Mouse (Mus musculus) large intestine, adult 2 months (tissue): ENCODE data around the gene Atp2b4. TPM values are rescaled to one million over a fixed set of nuclear protein-coding genes. Genes with fewer than 3 reads are reported as not detected.

Experiments used
- DNase-seq: peaks from one replicate; pipeline ENCODE4 v3.0.0-alpha.2; 2012; ENCODE audit warnings: low read depth, low spot score
- WGBS: fragments of 180-500 bp; shearing (Covaris S2); methylation state at CpG from one replicate; pipeline ENCODE4 v1.1.7; 2018; 5-methylcytosine and 5-hydroxymethylcytosine counted together
- polyA plus RNA-seq: library from polyadenylated mRNA; depleted of rRNA; stranded (reverse); fragments of >200 nt; gene quantifications from 2 replicates; pipeline ENCODE4 v1.2.3, GENCODE M21; 2012

Atp2b4 gene
- polyA plus RNA-seq, 1 experiment: 9.7 TPM

DNA sequence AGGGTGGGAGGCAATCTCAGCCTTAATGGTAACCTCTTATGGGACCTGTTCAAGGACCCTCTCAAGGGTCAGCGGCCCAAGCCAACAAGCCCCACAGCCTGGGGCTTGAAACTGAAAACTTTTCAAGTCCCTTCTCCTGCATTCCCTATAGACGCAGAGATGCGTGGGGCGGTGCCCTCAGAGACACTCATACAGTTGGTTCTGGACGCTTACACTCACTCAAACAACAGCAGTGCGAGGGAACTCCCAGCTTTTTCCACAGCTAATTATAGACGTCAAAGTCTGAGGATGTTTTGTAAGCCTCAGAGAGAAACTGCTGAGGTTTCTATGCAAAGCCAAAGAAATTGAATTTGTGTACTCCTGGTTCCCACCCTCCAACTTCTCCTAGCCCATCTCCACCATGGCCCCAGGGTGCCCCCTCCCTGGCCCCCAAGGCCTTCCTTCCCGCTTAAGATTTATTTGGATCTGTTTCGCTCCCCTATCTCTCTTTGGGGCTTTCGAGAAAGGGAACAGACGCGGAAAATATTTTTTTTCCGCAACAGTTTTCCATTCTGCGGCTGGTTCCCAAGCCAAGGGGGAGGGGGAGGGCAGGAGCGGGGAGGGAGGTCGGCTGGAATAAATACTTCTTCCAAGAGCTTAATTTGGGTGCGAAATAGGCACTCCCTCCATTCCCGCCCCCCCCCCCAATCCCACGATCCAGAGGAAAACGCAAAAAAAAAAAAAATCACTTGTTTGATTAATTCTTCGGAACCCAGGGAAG lies 975 bp downstream of the Atp2b4 start:
- DNase-seq: no peak
- 5% methylated on average over 21 of the region's 21 CpGs for WGBS

- WGBS: 70% methylated on average over 1 of the region's 1 CpGs
Measured at GRCm38 (mm10) chr1:133798821-133799415, 1.9 kb downstream of the Atp2b4 start.

GRCm38 (mm10) chr1:133797979-133798820 lies 2.6 kb downstream of the Atp2b4 start:
- 36% methylated on average over 9 of the region's 9 CpGs for WGBS
- DNase-seq: no peak

More at GRCm38 (mm10) chr1:133798821-133799415, 1.9 kb downstream of the Atp2b4 start:
- no peak for DNase-seq

DNA sequence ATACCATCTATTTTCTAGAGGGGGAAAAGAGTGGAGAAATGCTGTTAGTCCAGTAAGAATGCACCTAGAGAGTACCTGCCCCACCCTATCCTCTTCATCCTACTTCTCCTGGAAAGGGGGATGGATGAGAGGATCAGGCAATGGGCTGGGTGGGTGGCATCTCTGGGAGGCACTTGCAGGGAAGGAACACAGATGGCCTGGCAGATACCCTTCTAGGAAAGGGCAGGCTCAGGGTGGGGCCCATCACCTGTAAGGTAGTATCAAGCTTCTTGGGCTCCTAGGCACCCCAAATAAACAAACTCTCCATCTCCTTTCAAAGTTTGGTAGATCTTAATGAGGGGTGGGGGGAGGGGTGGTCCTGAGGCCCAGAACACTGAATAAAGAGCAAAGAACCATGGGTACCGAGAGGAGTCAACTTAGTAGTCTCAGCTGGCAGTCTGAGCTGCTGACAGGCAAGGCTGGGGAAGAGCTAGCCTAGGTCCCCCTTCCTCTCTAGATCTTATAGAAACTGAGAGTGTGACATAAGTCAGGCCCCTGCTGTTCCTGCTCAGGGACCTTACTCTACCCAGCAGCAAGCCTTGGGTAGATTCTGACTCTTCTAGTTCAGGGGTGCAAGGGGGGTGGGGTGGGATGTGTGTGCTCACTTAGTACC lies 3.4 kb downstream of the Atp2b4 start:
- 79% methylated on average over 1 of the region's 1 CpGs for WGBS
- DNase-seq: no peak

DNA sequence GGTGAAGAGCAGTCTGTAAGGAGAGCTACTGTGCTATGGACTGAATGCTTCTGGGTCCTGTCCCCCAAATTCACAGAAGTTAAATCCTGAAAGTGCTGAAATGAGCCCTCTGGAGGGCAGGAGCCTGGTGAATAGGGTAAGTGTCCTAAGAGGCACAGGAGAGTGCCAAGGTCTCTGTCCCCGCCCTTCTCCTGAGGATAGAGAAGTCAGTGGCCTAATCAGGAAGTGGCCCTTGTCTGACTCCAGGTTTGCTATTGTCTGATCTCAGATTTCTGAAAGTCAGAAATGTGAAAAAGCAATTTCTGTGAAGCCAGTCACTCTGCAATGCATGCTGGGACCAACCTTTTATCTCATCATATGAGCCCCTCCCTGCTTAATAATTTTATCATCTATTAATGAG lies 7.2 kb downstream of the Atp2b4 start:
- no peak for DNase-seq
- WGBS: 33% methylated on average over 1 of the region's 1 CpGs

GRCm38 (mm10) chr1:133790011-133790410 lies 10.8 kb downstream of the Atp2b4 start:
- no peak for DNase-seq
- WGBS: 80% methylated on average over 4 of the region's 4 CpGs

GRCm38 (mm10) chr1:133788864-133789263 lies 12.0 kb downstream of the Atp2b4 start:
- WGBS: 81% methylated on average over 5 of the region's 5 CpGs
- DNase-seq: no peak

- DNase-seq: no peak
- 59% methylated on average over 10 of the region's 10 CpGs for WGBS
Measured at GRCm38 (mm10) chr1:133787500-133788210, 13.2 kb downstream of the Atp2b4 start.

- WGBS: 67% methylated on average over 3 of the region's 3 CpGs
- DNase-seq: no peak
Measured at GRCm38 (mm10) chr1:133784621-133785020, 16.2 kb downstream of the Atp2b4 start.

DNA sequence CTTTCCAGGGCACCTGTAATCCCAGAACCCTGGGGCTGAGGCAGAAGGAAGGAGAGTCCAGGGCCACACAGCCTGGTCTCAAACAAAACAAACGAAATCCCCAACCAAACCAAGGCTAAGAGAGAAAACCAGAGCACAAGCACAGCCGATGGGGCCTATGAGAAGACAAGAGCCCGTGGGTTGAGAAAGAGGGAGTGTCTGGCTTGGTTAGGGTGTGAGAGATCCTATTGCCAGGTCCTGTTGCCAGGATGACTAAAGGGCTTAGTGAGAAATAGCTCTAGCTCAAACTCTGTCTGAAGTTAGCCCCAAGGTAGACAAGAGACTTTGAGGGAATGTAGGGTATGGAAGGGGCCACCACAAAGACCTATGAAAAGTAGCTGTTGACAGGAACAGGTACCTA lies 19.3 kb downstream of the Atp2b4 start:
- DNase-seq: no peak
- 29% methylated on average over 3 of the region's 3 CpGs for WGBS

DNA sequence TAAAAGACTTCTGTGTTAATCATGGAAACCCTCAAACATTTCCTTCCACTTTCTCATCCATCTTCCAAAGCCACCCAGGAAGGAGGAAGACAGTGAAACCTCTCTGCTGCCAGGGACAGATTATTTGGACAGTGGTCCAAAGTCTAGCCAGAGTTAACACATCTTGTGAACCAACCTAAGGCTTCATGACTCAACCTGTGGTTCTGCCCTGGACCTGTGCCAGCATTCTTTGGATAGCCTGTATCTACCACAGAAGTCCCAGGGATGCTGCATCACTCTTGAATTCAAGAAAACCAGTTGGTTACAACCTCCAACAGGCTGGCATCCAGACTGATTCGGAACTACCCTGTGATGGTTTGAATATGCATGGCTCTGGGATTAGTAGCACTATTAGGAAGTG lies 21.8 kb downstream of the Atp2b4 start:
- 71% methylated on average over 1 of the region's 1 CpGs for WGBS
- no peak for DNase-seq

DNA sequence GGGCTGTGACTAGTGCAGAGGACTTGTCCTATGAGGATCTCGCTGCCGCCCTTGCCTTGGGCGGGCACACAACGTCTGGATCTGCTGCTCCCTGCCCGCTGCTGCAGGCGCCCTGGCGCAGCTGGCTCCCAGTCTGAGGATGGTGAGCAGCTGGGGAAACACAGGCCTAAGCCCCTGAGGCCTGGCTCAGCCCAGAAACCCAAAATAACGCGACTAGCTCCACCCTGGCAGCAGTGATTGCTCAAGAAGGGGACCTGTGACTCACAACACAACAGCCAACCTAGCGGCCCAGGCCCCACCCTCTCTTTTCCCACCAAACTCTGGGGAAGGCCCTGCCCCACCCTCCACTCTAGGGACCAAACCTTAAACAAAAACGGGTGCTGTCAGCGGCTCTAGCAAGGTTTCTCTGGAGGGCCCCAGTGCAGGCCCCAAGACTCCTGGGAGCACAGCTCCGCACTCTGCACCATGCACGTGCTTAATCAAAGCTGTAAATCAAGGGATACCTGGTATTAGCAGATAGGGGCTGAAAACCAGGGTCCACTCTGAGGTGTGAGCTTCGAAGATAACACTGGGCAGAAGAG lies 23.1 kb downstream of the Atp2b4 start:
- no peak for DNase-seq
- 64% methylated on average over 15 of the region's 15 CpGs for WGBS

GRCm38 (mm10) chr1:133772553-133772952 lies 28.3 kb downstream of the Atp2b4 start:
- WGBS: 62% methylated on average over 9 of the region's 9 CpGs
- no peak for DNase-seq

GRCm38 (mm10) chr1:133771831-133772399 lies 28.9 kb downstream of the Atp2b4 start:
- 67% methylated on average over 10 of the region's 10 CpGs for WGBS
- no peak for DNase-seq

DNA sequence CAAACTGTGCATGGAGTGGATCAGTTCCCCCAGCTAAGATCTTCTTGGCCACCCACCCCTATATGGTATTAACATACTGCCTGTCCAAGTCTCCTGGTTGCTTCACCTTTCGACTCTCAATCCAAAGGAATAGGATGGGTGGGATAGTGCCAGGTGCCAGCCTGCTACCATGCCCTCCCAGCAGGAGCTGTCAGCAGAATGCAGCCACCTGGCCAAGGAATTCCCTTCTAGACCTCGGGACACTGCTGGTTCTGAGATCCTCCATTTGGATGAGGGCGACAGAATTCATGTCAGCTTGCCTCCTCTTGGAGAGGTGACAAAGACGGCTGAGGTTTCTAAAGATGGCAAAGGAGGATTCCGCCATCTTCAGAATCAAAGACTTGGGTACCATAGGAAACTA lies 32.8 kb downstream of the Atp2b4 start:
- 83% methylated on average over 5 of the region's 5 CpGs for WGBS
- DNase-seq: no peak

DNA sequence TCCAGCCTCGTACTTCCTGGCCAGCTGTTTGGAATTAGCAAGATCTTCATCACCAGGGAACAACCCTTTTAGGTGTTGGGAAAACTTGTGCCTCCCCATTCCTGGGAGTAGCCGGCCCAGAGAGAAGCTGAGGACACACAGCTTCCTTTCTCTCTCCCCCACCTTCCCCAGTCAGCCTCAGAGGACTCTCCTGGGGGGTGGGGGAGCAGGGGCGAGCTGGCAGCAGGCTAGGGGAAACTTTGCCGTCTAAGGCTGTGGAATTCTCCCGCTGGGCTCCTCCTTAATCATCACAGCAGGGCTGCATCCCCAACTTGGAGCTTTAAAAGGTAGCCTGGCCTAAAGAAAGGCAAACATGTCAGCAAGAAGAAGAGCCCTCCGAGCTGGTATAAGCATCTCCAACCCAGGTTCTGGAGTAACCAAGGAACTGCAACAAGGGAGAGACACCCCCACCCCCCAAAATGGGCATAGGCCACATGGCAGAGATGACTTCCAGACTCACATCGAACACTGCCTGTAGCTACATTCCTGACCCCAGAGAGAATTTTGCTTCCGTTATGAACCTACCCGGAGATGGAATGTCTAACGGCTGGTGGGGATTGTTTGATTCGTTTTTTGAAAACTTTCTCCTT lies 33.8 kb downstream of the Atp2b4 start:
- no peak for DNase-seq
- 40% methylated on average over 11 of the region's 11 CpGs for WGBS

DNA sequence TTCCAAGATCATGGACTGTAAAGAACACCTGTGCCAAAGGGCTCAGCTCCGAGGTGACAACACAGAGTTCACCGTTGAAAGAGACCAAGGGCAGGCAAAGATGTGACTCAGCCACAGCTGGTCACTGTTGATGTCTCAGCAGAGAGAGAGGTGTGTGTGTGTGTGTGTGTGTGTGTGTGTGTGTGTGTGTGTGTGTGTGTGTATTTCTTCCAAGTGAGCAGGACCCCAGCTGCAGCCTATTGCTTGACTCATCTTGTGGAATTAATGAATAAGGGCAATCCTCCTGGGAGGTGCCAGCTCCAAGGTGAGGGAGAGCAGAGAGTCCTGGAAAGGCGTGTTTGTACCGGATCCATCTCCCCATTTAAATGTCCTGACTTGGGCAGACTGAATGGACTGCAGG lies 35.5 kb downstream of the Atp2b4 start:
- DNase-seq: no peak

GRCm38 (mm10) chr1:133762946-133763422 lies 37.9 kb downstream of the Atp2b4 start:
- no peak for DNase-seq
- WGBS: 60% methylated on average over 5 of the region's 5 CpGs

More for the DNA sequence above, 35.5 kb downstream of the Atp2b4 start:
- WGBS: 37% methylated on average over 4 of the region's 4 CpGs
